Mouse (Mus musculus): ENCODE data around the gene Clic5. TPM values are rescaled to one million over a fixed set of nuclear protein-coding genes. Genes with fewer than 3 reads are reported as not detected.

Gene Clic5
- polyA plus RNA-seq (2012; rRNA removed) = 13.2 and 14.1 TPM in 2 replicates

GRCm38 (mm10) chr17:44188042-44188768 lies at the start of gene Clic5:
TSS of gene Clic5 (plus strand) at chr17:44188584.

Other genes starting within 250 kb of the Clic5 start
- gene Enpp5, start 109.8 kb upstream of the Clic5 start, polyA plus RNA-seq (2012; rRNA removed) = 14.2 and 14.6 TPM in 2 replicates
- 2.6 and 2.9 TPM in 2 replicates for gene Enpp4, start 82.8 kb upstream of the Clic5 start, polyA plus RNA-seq (2012; rRNA removed)